Mouse (Mus musculus): ENCODE measurements around the gene Fam107b.

- no peak for TF ChIP-seq POU5F1 (IDR thresholded peaks at IDR 0.05; ENCODE audit: borderline replicate concordance, low read length)
- TF ChIP-seq CTCF (conservative IDR thresholded peaks at IDR 0.05; ENCODE audit: low read length), result no peak; the same call in 1 of the 2 replicates
Observed at GRCm38 (mm10) chr2:3629741-3630140, 59.5 kb downstream of the Fam107b start.

Data from E14TG2a.4 (cell line).